Mouse (Mus musculus): ENCODE data around the gene Hibadh. TPM values are rescaled to one million over a fixed set of nuclear protein-coding genes. Genes with fewer than 3 reads are reported as not detected.

The Hibadh gene
- polyA plus RNA-seq, 1 experiment from 2014 or later: 72.2 TPM

DNA sequence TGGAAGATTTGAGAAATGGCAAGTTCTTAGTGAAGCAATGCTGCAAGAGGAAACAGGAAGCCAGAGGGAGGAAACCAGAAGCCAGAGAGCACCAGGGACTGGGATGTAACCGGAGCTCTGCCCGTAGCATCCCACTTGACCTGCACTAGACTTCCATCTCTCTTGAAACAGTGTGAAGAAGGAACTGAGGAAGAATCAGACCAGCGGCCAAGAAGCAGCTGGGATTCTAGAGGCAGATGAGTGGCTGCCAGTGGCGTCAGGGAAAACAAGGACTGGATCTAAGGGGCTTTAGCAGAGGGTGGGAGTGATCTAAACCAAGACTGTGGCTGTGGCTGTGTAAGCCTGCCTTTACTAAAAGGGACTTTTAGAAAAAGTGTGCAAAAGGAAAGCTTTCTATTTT, 95.8 kb downstream of the Hibadh start:
- Histone ChIP-seq H3K9ac (replicated peaks) (no peak overlapping the region), H3K4me2 (no peak overlapping the region), H3K27me3 (replicated peaks) (no peaks in the 10 kb centered on the region), H3K9me3 (replicated peaks) (no peaks in the 10 kb centered on the region), H3K27ac (replicated peaks) (no peak overlapping the region), H3K4me3 (replicated peaks) (no peak overlapping the region), H3K4me1 (peaks cover 20% of the 10 kb centered on the region), H3K36me3 (peaks cover 7% of the 10 kb centered on the region; the same call in 1 of the 2 replicates)
- 51% methylated on average over 4 of the region's 4 CpGs for WGBS
- no peak for ATAC-seq (ENCODE audit: low FRiP score)

DNA sequence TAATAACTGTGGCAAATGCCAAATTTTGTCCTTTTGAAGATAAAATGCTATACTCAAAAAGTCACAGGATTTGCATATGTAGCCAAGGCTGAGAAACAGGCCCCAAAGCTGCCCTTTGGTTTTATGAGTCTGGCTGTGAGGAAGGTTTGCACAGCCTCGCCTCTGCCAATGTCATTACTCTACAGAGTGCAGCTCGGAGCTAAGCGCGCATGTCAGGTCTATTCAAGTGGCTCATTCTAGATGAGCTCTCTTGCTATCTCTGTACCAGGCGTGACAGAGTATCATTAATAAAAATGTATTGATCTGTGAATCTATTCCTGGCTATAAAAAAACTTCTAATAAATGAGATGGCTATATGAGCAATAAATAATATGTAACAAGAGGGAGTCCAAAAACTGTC, 97.7 kb downstream of the Hibadh start:
- peak; percentile 69; the same call in 1 of the 2 replicates for ATAC-seq (ENCODE audit: low FRiP score)
- Histone ChIP-seq H3K9ac (replicated peaks) (no peak overlapping the region), H3K27ac (replicated peaks) (no peak overlapping the region; the same call in 1 of the 2 replicates), H3K9me3 (replicated peaks) (no peaks in the 10 kb centered on the region), H3K36me3 (peaks cover 7% of the 10 kb centered on the region; the same call in 1 of the 2 replicates), H3K4me1 (peaks cover 22% of the 10 kb centered on the region), H3K4me2 (no peak overlapping the region), H3K4me3 (replicated peaks) (no peak overlapping the region), H3K27me3 (replicated peaks) (no peaks in the 10 kb centered on the region)
- 32% methylated on average over 5 of the region's 5 CpGs for WGBS

DNA sequence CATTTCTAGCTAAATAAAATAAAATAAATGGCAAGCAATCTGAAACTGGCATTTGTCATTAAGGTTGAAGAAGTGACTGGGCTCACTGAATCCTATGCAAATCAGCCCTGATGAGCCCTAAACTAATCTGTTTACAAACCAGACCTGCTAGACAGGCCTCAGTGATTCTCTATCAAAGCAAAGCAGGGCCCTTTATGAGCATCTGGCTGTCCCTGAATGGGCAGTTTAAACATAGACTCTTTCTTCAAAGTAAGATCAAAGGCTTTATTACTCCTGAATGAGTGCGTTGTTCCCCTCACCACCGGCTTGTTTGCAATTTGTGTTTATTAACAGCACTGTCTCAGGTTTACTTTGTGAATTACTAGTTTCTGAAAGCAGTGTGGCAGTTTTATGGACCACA, 100.3 kb downstream of the Hibadh start:
- H3K27me3 ChIP-seq (replicated peaks): no peaks in the 10 kb centered on the region
- WGBS: 8% methylated on average over 2 of the region's 2 CpGs

DNA sequence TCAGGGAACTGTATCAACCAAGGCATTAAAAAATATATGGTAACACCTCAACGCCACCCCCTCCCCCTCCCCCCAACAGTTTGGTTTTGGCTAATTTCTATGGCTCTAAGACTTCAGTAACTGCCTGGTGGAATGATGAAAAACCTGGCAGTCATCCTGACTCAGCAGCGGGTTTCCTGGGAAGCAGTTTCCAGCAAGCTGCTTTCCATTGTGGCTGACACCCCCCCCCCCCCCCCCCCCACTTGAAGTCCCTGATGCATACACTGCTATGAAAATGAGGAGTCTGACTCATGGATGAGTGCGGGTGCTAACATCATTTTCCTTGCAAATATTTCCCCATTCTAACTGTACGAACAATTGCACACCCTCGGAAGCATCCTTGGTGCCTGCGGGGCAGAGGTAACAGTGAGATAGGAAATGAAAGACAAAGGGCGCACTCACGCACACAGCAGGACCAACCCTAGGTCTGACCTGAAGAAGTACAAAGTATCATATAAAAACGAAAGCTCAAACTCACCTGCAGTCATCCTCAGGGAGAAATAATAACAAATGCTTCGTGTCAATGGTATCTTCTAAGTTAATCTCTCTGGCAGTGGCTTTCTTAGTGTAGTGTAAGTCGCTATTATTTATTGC, 105.0 kb downstream of the Hibadh start:
- H3K27me3 ChIP-seq (replicated peaks): no peaks in the 10 kb centered on the region
- H3K9ac ChIP-seq (replicated peaks): no peak overlapping the region
- H3K4me1 ChIP-seq: peaks cover 10% of the 10 kb centered on the region
- no peaks in the 10 kb centered on the region for H3K9me3 ChIP-seq (replicated peaks)
- WGBS: 73% methylated on average over 11 of the region's 11 CpGs
- no peak overlapping the region for H3K4me3 ChIP-seq (replicated peaks)
- no peaks in the 10 kb centered on the region for H3K36me3 ChIP-seq
- H3K4me2 ChIP-seq: no peak overlapping the region
- no peak overlapping the region for H3K27ac ChIP-seq (replicated peaks)
- no peak for ATAC-seq (ENCODE audit: low FRiP score)

More for the DNA sequence above, 100.3 kb downstream of the Hibadh start:
- no peak overlapping the region for H3K9ac ChIP-seq (replicated peaks)
- peaks cover 22% of the 10 kb centered on the region for H3K4me1 ChIP-seq
- no peak for ATAC-seq (ENCODE audit: low FRiP score)
- H3K9me3 ChIP-seq (replicated peaks): no peaks in the 10 kb centered on the region
- no peak overlapping the region for H3K4me2 ChIP-seq
- H3K36me3 ChIP-seq: no peaks in the 10 kb centered on the region
- H3K27ac ChIP-seq (replicated peaks): no peak overlapping the region
- no peak overlapping the region for H3K4me3 ChIP-seq (replicated peaks)

GRCm38 (mm10) chr6:52532144-52532492, 108.1 kb downstream of the Hibadh start:
- no peaks in the 10 kb centered on the region for H3K36me3 ChIP-seq
- H3K27ac ChIP-seq (replicated peaks): no peak overlapping the region
- no peak overlapping the region for H3K4me2 ChIP-seq
- no peaks in the 10 kb centered on the region for H3K4me1 ChIP-seq
- no peaks in the 10 kb centered on the region for H3K9me3 ChIP-seq (replicated peaks)
- no peak overlapping the region for H3K9ac ChIP-seq (replicated peaks)
- H3K4me3 ChIP-seq (replicated peaks): no peak overlapping the region
- WGBS: 82% methylated on average over 8 of the region's 8 CpGs
- H3K27me3 ChIP-seq (replicated peaks): no peaks in the 10 kb centered on the region
- ATAC-seq (ENCODE audit: low FRiP score): no peak

DNA sequence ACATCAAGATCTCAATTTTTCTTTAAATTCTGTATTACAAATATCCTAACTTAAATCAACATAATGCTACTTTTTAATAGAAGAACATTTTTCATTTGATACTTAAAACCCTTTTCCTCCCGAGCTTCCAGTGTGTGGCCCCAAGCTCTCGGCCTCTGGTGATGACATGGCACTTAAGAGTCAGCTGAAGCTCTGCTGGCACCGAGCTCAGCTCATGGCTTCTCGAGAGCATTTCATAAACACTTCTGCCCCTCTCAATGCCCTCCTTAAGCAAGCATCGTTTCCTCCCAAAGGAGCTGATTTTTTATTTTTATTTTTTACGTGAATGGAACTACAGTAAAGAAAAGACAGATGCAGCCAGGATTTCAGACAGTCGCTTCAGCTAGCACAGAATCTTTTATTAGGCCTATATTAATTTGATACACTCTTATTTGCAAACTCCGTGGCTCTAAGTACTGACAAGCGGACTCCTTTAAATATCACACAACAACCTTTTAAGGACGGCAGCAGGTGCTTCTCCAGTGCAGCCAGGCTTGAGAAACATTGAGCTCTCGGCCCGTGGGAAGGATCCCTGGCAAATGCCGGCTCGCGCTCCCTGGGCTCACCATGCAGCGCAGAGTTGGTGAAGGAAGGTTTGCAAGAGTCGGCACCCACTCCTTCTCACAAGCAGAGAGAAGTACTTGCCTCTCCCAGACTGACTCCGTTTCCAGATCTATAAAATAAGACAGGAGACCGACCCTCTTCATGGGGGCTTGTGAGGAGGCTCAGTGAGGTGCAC, 108.6 kb downstream of the Hibadh start:
- WGBS: 80% methylated on average over 19 of the region's 19 CpGs
- H3K9ac ChIP-seq (replicated peaks): no peak overlapping the region
- H3K9me3 ChIP-seq (replicated peaks): no peaks in the 10 kb centered on the region
- H3K4me1 ChIP-seq: no peaks in the 10 kb centered on the region
- no peaks in the 10 kb centered on the region for H3K36me3 ChIP-seq
- H3K4me2 ChIP-seq: no peak overlapping the region
- H3K4me3 ChIP-seq (replicated peaks): no peak overlapping the region
- no peak overlapping the region for H3K27ac ChIP-seq (replicated peaks)
- H3K27me3 ChIP-seq (replicated peaks): no peaks in the 10 kb centered on the region
- ATAC-seq (ENCODE audit: low FRiP score): no peak

DNA sequence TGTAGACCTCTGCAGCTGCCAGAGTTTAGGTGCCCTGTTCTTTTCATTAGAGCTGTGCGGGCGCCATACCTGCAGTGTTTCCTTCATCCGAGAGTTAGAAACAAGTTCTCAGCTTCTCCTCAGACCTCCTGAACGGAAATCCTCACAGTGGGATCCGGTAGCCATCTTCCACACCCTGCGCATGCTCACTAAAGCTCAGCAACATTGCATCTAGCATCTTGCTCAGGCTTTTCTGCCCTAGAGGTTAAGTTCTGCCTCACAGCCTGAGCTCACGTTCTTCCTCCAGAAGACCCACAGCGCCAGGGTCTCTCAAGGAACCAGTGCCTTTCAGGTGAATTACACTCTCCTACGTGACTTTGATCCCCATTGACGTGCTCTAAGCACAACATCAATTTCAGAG, 109.3 kb downstream of the Hibadh start:
- no peak overlapping the region for H3K9ac ChIP-seq (replicated peaks)
- no peak for ATAC-seq (ENCODE audit: low FRiP score)
- H3K4me1 ChIP-seq: no peaks in the 10 kb centered on the region
- no peak overlapping the region for H3K4me2 ChIP-seq
- no peaks in the 10 kb centered on the region for H3K36me3 ChIP-seq
- 89% methylated on average over 10 of the region's 10 CpGs for WGBS
- H3K27me3 ChIP-seq (replicated peaks): no peaks in the 10 kb centered on the region
- no peaks in the 10 kb centered on the region for H3K9me3 ChIP-seq (replicated peaks)
- no peak overlapping the region for H3K4me3 ChIP-seq (replicated peaks)
- no peak overlapping the region for H3K27ac ChIP-seq (replicated peaks)

DNA sequence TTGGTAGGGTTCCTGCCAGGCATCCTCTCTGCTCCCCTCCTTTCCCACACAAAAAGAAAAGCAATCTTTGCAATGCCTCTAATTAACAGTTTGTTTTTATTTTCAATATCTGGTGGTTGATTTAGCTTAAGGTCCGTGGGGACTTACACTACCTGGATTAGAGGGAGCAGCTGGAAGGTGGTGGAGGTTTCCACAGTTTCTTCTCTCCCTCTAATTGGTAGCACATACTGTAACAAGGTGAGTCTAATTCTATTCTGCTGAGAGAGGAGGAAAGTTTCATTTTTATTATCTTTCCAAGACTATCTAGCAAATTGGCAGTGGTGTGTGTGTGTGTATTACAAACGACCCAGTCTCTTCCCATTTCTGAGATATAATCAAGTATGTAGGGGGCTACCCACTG, 116.0 kb downstream of the Hibadh start:
- ATAC-seq (ENCODE audit: low FRiP score): no peak
- Histone ChIP-seq H3K27ac (replicated peaks) (no peak overlapping the region), H3K9ac (replicated peaks) (no peak overlapping the region), H3K9me3 (replicated peaks) (no peaks in the 10 kb centered on the region), H3K4me2 (no peak overlapping the region), H3K36me3 (no peaks in the 10 kb centered on the region), H3K4me1 (no peaks in the 10 kb centered on the region), H3K27me3 (replicated peaks) (no peaks in the 10 kb centered on the region), H3K4me3 (replicated peaks) (no peak overlapping the region)
- 59% methylated on average over 2 of the region's 2 CpGs for WGBS

GRCm38 (mm10) chr6:52518704-52519103, 121.5 kb downstream of the Hibadh start:
- H3K9me3 ChIP-seq (replicated peaks): no peaks in the 10 kb centered on the region
- H3K27me3 ChIP-seq (replicated peaks): no peaks in the 10 kb centered on the region
- H3K27ac ChIP-seq (replicated peaks): no peak overlapping the region
- no peak for ATAC-seq (ENCODE audit: low FRiP score)
- H3K4me1 ChIP-seq: peaks cover 15% of the 10 kb centered on the region; the same call in 1 of the 2 replicates
- H3K36me3 ChIP-seq: no peaks in the 10 kb centered on the region
- 74% methylated on average over 10 of the region's 10 CpGs for WGBS
- H3K4me2 ChIP-seq: no peak overlapping the region
- H3K4me3 ChIP-seq (replicated peaks): no peak overlapping the region
- H3K9ac ChIP-seq (replicated peaks): no peak overlapping the region

DNA sequence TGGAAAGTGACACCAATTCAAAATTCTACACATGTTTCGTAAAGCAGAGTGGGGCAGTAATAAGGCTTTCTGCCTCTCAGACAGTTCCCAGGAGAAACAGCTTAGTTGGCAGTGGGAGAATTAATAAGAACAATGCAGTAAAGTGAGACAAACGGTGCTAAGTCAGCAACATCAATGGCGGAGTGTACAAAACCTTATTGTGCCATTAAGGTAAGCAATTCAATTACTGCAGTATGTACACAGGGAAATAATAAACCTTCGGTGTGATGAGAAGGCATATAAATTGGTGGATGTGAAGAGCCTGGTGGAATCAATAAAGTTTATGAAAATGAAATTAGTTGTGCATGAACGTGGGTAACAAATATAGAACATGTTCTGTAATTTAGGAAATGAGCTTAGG, 122.9 kb downstream of the Hibadh start:
- Histone ChIP-seq H3K9ac (replicated peaks) (no peak overlapping the region), H3K27ac (replicated peaks) (no peak overlapping the region; the same call in 1 of the 2 replicates), H3K27me3 (replicated peaks) (no peaks in the 10 kb centered on the region), H3K4me3 (replicated peaks) (no peak overlapping the region), H3K4me2 (no peak overlapping the region), H3K36me3 (no peaks in the 10 kb centered on the region), H3K4me1 (peaks cover 19% of the 10 kb centered on the region; the same call in 1 of the 2 replicates), H3K9me3 (replicated peaks) (no peaks in the 10 kb centered on the region)
- 36% methylated on average over 5 of the region's 5 CpGs for WGBS
- ATAC-seq (ENCODE audit: low FRiP score): peak; percentile 78; the same call in 1 of the 2 replicates

DNA sequence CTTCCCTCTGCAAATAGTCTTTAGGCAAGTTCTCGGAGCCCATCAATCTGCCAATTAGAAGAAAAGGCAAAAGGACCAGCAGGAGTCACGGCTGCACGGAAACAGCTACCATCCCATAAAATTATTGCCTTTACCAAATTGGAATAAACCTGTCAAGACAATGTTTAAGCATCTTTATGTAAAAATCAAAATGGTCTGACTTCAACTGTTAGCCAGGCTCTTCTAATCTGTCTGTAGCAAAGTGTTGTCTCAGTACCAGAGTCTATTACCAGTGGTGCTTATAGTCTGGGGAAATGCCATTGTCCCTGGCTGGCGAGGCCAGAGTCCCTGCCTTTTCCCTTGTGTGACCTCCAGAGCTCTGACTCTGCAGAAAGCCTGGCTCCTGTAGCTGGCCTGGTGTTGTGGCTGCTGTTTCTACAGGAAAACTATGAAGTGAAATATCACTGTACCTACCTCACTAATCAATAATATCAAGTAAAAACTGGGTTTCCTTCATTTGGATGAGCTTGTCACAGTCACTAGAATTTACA, 126.2 kb downstream of the Hibadh start:
- Histone ChIP-seq H3K36me3 (no peaks in the 10 kb centered on the region), H3K4me3 (replicated peaks) (no peak overlapping the region), H3K9ac (replicated peaks) (no peak overlapping the region), H3K9me3 (replicated peaks) (no peaks in the 10 kb centered on the region), H3K27ac (replicated peaks) (no peak overlapping the region), H3K4me2 (no peak overlapping the region), H3K27me3 (replicated peaks) (no peaks in the 10 kb centered on the region), H3K4me1 (peaks cover 19% of the 10 kb centered on the region; the same call in 1 of the 2 replicates)
- WGBS: 15% methylated on average over 4 of the region's 4 CpGs
- ATAC-seq (ENCODE audit: low FRiP score): no peak

DNA sequence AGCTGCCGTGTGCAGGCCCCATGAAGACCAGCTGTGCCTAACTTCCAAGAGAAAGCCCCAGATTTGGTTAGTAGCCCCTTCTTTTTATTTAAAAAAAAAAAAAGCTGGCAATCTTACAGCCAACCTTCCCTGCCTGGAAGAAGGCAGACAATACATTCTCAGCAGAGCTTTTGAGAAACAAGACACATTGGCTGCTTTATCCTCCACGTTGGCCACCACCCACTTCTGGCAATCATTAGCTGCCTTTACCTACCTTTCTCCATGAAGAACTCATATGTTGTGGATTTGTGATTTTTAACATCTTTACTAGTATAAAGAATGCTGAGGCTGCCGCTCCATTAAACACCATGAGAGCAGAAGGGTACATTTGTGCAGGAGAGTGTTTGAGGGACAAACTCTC, 131.4 kb downstream of the Hibadh start:
- Histone ChIP-seq H3K36me3 (no peaks in the 10 kb centered on the region), H3K4me2 (no peak overlapping the region), H3K4me1 (peaks cover 11% of the 10 kb centered on the region), H3K27me3 (replicated peaks) (no peaks in the 10 kb centered on the region), H3K4me3 (replicated peaks) (no peak overlapping the region), H3K27ac (replicated peaks) (no peak overlapping the region), H3K9me3 (replicated peaks) (no peaks in the 10 kb centered on the region), H3K9ac (replicated peaks) (no peak overlapping the region)
- no peak for ATAC-seq (ENCODE audit: low FRiP score)
- 82% methylated on average over 3 of the region's 3 CpGs for WGBS
